Mouse (Mus musculus) limb, embryonic 13.5 days (tissue): Measurements from ENCODE around the gene Wnt7b. TPM values are rescaled to one million over a fixed set of nuclear protein-coding genes. Genes with fewer than 3 reads are reported as not detected.
A peak's percentile ranks its signal among the peaks of the same experiment; 100 is the strongest.

Experiments used
- ATAC-seq: fragments of 200-750 bp; cut with Nextera tagmentation; 2 replicates; pipeline ENCODE4 v1.8.0; 2017; ENCODE audit warnings: low read depth, moderate number of reproducible peaks, moderate TSS enrichment; ENCODE audit not compliant: low FRiP score
- H3K27ac ChIP-seq: fragments of 300-500 bp; sonication (generic); 2 replicates; pipeline ENCODE4 v1.5.1; 2015; ENCODE audit warnings: inconsistent platforms, mild to moderate bottlenecking, moderate library complexity
- H3K27me3 ChIP-seq: fragments of 300-500 bp; sonication (generic); 2 replicates; pipeline ENCODE4 v1.6.1; 2015; ENCODE audit warnings: mild to moderate bottlenecking, inconsistent platforms
- H3K36me3 ChIP-seq: fragments of 300-500 bp; sonication (generic); 2 replicates; pipeline ENCODE4 v1.6.1; 2015; ENCODE audit warnings: inconsistent platforms, mild to moderate bottlenecking, moderate library complexity
- H3K4me1 ChIP-seq: fragments of 300-500 bp; sonication (generic); 2 replicates; pipeline ENCODE4 v1.6.1; 2015; ENCODE audit warnings: inconsistent platforms
- H3K4me2 ChIP-seq: fragments of 300-500 bp; sonication (generic); replicated peaks from 2 replicates; pipeline ENCODE4 v1.6.1; 2015; ENCODE audit warnings: inconsistent platforms, mild to moderate bottlenecking, moderate library complexity
- H3K4me3 ChIP-seq: fragments of 300-500 bp; sonication (generic); 2 replicates; pipeline ENCODE4 v1.5.1; 2015; ENCODE audit warnings: moderate library complexity, mild to moderate bottlenecking, inconsistent platforms
- H3K9ac ChIP-seq: fragments of 300-500 bp; sonication (generic); 2 replicates; pipeline ENCODE4 v1.6.1; 2015; ENCODE audit warnings: mild to moderate bottlenecking, inconsistent platforms
- H3K9me3 ChIP-seq: fragments of 300-500 bp; sonication (generic); 2 replicates; pipeline ENCODE4 v1.6.1; 2016; ENCODE audit warnings: inconsistent platforms
- WGBS: fragments of 180-500 bp; shearing (Covaris S2); methylation state at CpG from one replicate; pipeline ENCODE4 v1.1.7; 2015; 5-methylcytosine and 5-hydroxymethylcytosine counted together
- polyA plus RNA-seq: library from polyadenylated mRNA; unstranded; fragments of >200 nt; fragmentation: Nextera tagmentation; extraction: Ambion mirVana; gene quantifications from 2 replicates; pipeline ENCODE4 v1.2.1, GENCODE M21; 2015

Wnt7b gene
- polyA plus RNA-seq, 1 experiment from 2014 or later, result 34.9 TPM

GRCm38 (mm10) chr15:85599887-85600695 lies 17.8 kb upstream of the Wnt7b start:
- peak; percentile 24 for ATAC-seq
- Histone ChIP-seq H3K9me3 (peaks cover 4% of the 10 kb centered on the region; the same call in 1 of the 2 replicates), H3K27ac (no peak overlapping the region), H3K36me3 (no peaks in the 10 kb centered on the region), H3K4me1 (peaks cover 18% of the 10 kb centered on the region), H3K27me3 (no peaks in the 10 kb centered on the region), H3K9ac (no peak overlapping the region; the same call in 1 of the 2 replicates), H3K4me3 (no peak overlapping the region), H3K4me2 (peak overlapping the region; percentile 41)
- 31% methylated on average over 17 of the region's 18 CpGs for WGBS

GRCm38 (mm10) chr15:85598984-85599886 lies 17.0 kb upstream of the Wnt7b start:
- no peak for ATAC-seq
- no peak overlapping the region for H3K4me3 ChIP-seq
- H3K4me2 ChIP-seq, result no peak overlapping the region
- no peak overlapping the region for H3K9ac ChIP-seq
- 46% methylated on average over 17 of the region's 17 CpGs for WGBS
- H3K9me3 ChIP-seq, result peaks cover 4% of the 10 kb centered on the region; the same call in 1 of the 2 replicates
- H3K36me3 ChIP-seq, result no peaks in the 10 kb centered on the region
- peaks cover 18% of the 10 kb centered on the region for H3K4me1 ChIP-seq
- no peak overlapping the region; the same call in 1 of the 2 replicates for H3K27ac ChIP-seq
- H3K27me3 ChIP-seq, result no peaks in the 10 kb centered on the region

GRCm38 (mm10) chr15:85598443-85598842 lies 16.2 kb upstream of the Wnt7b start:
- Histone ChIP-seq H3K4me2 (no peak overlapping the region), H3K4me1 (peaks cover 18% of the 10 kb centered on the region), H3K27ac (no peak overlapping the region), H3K4me3 (no peak overlapping the region), H3K9ac (no peak overlapping the region), H3K27me3 (no peaks in the 10 kb centered on the region), H3K36me3 (no peaks in the 10 kb centered on the region), H3K9me3 (peaks cover 4% of the 10 kb centered on the region; the same call in 1 of the 2 replicates)
- no peak for ATAC-seq
- 67% methylated on average over 5 of the region's 5 CpGs for WGBS

DNA sequence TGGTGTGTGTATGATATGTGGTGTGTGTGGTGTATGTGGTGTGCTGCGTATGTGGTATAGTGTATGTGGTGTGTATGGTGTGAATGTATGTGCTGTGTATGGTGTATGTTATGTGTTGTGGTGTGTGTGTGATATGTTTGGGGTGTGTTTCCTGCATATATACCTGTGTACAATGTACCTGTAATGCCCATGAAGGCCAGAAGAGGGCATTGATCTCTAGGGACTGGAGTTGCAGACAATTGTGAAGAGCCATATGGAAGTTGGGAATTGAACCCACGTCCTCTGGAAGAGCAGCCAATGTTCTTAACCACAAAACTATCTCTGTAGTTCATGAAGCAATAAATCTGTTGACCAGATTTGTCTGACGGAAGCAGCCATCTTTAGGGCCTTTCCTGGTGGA lies 15.1 kb upstream of the Wnt7b start:
- Histone ChIP-seq H3K36me3 (no peaks in the 10 kb centered on the region), H3K4me2 (no peak overlapping the region), H3K4me1 (peaks cover 18% of the 10 kb centered on the region), H3K9me3 (peaks cover 7% of the 10 kb centered on the region), H3K9ac (no peak overlapping the region), H3K27ac (no peak overlapping the region), H3K27me3 (no peaks in the 10 kb centered on the region), H3K4me3 (no peak overlapping the region)
- ATAC-seq, result no peak
- 72% methylated on average over 3 of the region's 3 CpGs for WGBS

GRCm38 (mm10) chr15:85592674-85593073 lies 10.4 kb upstream of the Wnt7b start:
- Histone ChIP-seq H3K9ac (no peak overlapping the region), H3K9me3 (peaks cover 11% of the 10 kb centered on the region), H3K27me3 (peaks cover 4% of the 10 kb centered on the region; the same call in 1 of the 2 replicates), H3K36me3 (no peaks in the 10 kb centered on the region), H3K27ac (no peak overlapping the region), H3K4me3 (no peak overlapping the region), H3K4me2 (no peak overlapping the region), H3K4me1 (no peaks in the 10 kb centered on the region)
- WGBS, result 79% methylated on average over 4 of the region's 4 CpGs
- ATAC-seq, result no peak

GRCm38 (mm10) chr15:85590831-85591230 lies 8.6 kb upstream of the Wnt7b start:
- no peak overlapping the region for H3K4me2 ChIP-seq
- H3K27ac ChIP-seq, result no peak overlapping the region
- peaks cover 11% of the 10 kb centered on the region; the same call in 1 of the 2 replicates for H3K9me3 ChIP-seq
- no peak overlapping the region for H3K4me3 ChIP-seq
- no peaks in the 10 kb centered on the region for H3K36me3 ChIP-seq
- ATAC-seq, result no peak
- no peaks in the 10 kb centered on the region for H3K4me1 ChIP-seq
- 88% methylated on average over 10 of the region's 10 CpGs for WGBS
- no peak overlapping the region for H3K9ac ChIP-seq
- peaks cover 20% of the 10 kb centered on the region for H3K27me3 ChIP-seq

- Histone ChIP-seq H3K9ac (no peak overlapping the region), H3K27ac (no peak overlapping the region), H3K9me3 (no peaks in the 10 kb centered on the region), H3K27me3 (peaks cover 91% of the 10 kb centered on the region), H3K4me1 (peaks cover 23% of the 10 kb centered on the region), H3K4me3 (no peak overlapping the region), H3K4me2 (no peak overlapping the region), H3K36me3 (no peaks in the 10 kb centered on the region)
- WGBS, result 4% methylated on average over 11 of the region's 11 CpGs
- ATAC-seq, result peak; percentile 71
Observed at GRCm38 (mm10) chr15:85583504-85583903, 1.2 kb upstream of the Wnt7b start.

DNA sequence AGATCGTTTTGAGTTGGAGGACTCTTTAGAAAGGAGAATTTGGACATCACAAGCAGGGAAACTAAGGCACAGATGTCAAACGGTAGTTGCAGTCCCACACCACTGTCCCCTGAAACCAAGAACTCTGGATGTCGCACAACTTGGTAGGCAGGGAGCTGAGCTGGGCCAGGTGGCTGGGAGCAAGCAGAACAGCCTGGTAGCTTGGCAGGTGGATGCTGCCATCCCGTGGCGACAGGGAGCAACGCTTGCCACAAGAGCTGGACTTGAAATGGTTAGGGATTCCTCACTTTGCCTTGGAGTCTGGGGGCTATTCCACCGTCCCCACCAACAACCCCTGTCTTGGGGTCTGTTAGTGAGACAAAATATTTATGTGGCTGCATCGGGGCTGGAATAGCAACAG lies 751 bp upstream of the Wnt7b start:
- peak; percentile 83 for ATAC-seq

DNA sequence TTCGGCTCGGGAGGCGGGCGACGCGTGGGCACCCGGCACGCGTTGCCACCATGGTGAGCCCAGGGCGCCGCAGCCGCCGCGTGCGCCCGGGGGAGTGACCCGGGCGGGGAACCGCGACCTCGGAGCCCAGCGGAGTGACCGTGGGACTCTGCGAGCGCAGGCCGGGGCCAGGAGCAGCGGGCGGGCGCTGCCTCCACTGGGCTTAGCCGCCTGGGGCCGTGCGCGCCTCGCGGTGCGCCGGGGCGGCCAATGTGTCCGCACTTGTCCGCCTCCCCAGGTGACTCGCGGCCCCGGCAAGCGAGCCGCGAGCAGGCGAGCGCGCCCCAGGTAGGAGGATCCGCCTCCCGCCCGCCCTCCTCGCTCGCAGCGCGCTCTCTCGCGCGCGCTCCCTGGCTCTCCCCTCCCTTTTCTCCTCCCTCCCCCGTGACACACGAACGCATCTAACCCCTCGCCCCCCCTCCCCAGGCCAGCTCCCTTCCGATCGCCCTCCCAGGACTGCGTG lies 659 bp downstream of the Wnt7b start:
- Histone ChIP-seq H3K4me2 (peak overlapping the region; percentile 95), H3K36me3 (no peaks in the 10 kb centered on the region), H3K4me1 (peaks cover 38% of the 10 kb centered on the region), H3K9me3 (no peaks in the 10 kb centered on the region), H3K4me3 (peak overlapping the region; percentile 59), H3K9ac (peak overlapping the region; percentile 68), H3K27ac (peak overlapping the region; percentile 18; the same call in 1 of the 2 replicates), H3K27me3 (peaks cover 99% of the 10 kb centered on the region)
- no peak for ATAC-seq
- WGBS, result under 1% methylated on average over 61 of the region's 67 CpGs

More for the DNA sequence above, 751 bp upstream of the Wnt7b start:
- no peak overlapping the region for H3K27ac ChIP-seq
- no peak overlapping the region for H3K9ac ChIP-seq
- no peaks in the 10 kb centered on the region for H3K9me3 ChIP-seq
- H3K36me3 ChIP-seq, result no peaks in the 10 kb centered on the region
- H3K4me2 ChIP-seq, result no peak overlapping the region
- WGBS, result 1% methylated on average over 8 of the region's 8 CpGs
- no peak overlapping the region for H3K4me3 ChIP-seq
- peaks cover 94% of the 10 kb centered on the region for H3K27me3 ChIP-seq
- peaks cover 24% of the 10 kb centered on the region for H3K4me1 ChIP-seq

- H3K9me3 ChIP-seq, result no peaks in the 10 kb centered on the region
- H3K9ac ChIP-seq, result peak overlapping the region; percentile 68
- WGBS, result 1% methylated on average over 55 of the region's 66 CpGs
- peaks cover 44% of the 10 kb centered on the region for H3K4me1 ChIP-seq
- H3K27me3 ChIP-seq, result peaks cover 99% of the 10 kb centered on the region
- ATAC-seq, result no peak
- peak overlapping the region; percentile 95 for H3K4me2 ChIP-seq
- peak overlapping the region; percentile 59 for H3K4me3 ChIP-seq
- peak overlapping the region; percentile 18; the same call in 1 of the 2 replicates for H3K27ac ChIP-seq
- H3K36me3 ChIP-seq, result no peaks in the 10 kb centered on the region
Observed at GRCm38 (mm10) chr15:85580934-85581562, 1.2 kb downstream of the Wnt7b start.

GRCm38 (mm10) chr15:85580483-85580882 lies 1.8 kb downstream of the Wnt7b start:
- Histone ChIP-seq H3K36me3 (no peaks in the 10 kb centered on the region), H3K4me2 (peak overlapping the region; percentile 95), H3K27me3 (peaks cover 99% of the 10 kb centered on the region), H3K27ac (no peak overlapping the region), H3K4me3 (peak overlapping the region; percentile 59), H3K9me3 (no peaks in the 10 kb centered on the region), H3K4me1 (peaks cover 50% of the 10 kb centered on the region), H3K9ac (peak overlapping the region; percentile 68)
- under 1% methylated on average over 44 of the region's 47 CpGs for WGBS
- no peak for ATAC-seq
